Mouse (Mus musculus) adrenal gland, postnatal 14 days (tissue): Measurements from ENCODE around the gene Arl5c. TPM values are rescaled to one million over a fixed set of nuclear protein-coding genes. Genes with fewer than 3 reads are reported as not detected.

ENCODE experiments used
- DNase-seq: peaks from one replicate; pipeline ENCODE4 v3.0.0; 2021; ENCODE audit warnings: mixed read lengths
- total RNA-seq: library from RNA; stranded (reverse); gene quantifications from 2 replicates; pipeline ENCODE4 v1.2.3, GENCODE M21; 2021

Gene Arl5c
- total RNA-seq, 1 experiment from 2014 or later = 1.1 TPM

DNA sequence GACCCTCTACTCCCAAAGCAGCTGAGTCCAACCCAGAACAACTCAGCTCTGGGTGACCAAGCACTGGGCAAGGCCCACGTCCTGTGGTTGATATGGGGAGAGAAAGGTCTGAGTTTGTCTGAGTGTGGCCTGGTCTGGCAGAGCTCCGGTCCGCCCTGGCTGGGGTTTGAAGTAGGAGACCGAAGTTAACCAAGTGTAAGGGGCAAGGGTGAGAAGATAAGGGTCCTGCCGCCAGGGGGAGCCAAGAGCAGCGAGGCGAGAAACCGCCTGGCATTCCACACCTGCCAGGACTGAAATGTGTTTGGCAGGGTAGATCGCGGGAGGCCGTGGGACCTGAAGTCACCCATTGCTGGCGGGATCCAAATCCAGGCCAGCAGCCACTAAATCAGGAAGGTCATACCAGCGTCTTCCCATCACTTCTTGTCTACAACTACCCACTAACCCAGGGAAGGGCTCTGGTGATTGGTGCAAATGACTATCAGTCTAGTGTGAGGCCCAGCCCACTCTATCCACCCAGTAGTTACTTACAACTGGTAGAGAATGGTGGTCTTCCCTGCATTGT, 1.4 kb downstream of the Arl5c start:
- DNase-seq = peak; percentile 89

DNA sequence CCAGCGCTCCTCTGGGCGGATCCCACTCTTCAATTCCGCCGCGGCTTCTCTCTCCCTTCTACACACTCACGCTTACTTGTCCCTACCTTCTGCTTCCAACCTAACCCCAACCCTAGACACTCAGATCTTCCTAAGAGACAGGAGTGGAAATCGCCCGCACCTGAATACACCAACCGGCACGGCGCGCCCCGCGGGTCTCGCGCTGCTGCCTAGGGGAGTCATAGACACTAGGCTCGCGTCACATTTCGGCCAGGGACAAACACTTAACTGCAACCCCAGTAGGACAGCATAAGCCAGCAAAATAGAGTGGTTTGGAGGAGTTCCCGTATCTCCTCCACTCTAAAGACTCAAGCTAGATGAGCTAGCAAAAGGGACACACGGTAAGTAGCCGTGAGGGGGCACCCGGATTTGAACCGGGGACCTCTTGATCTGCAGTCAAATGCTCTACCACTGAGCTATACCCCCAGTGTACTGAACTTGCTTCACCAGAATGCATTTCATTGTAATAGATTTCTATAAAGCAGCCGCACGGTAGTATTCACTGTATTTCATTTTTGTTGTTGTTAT, 7.4 kb downstream of the Arl5c start:
- peak; percentile 90 for DNase-seq

DNA sequence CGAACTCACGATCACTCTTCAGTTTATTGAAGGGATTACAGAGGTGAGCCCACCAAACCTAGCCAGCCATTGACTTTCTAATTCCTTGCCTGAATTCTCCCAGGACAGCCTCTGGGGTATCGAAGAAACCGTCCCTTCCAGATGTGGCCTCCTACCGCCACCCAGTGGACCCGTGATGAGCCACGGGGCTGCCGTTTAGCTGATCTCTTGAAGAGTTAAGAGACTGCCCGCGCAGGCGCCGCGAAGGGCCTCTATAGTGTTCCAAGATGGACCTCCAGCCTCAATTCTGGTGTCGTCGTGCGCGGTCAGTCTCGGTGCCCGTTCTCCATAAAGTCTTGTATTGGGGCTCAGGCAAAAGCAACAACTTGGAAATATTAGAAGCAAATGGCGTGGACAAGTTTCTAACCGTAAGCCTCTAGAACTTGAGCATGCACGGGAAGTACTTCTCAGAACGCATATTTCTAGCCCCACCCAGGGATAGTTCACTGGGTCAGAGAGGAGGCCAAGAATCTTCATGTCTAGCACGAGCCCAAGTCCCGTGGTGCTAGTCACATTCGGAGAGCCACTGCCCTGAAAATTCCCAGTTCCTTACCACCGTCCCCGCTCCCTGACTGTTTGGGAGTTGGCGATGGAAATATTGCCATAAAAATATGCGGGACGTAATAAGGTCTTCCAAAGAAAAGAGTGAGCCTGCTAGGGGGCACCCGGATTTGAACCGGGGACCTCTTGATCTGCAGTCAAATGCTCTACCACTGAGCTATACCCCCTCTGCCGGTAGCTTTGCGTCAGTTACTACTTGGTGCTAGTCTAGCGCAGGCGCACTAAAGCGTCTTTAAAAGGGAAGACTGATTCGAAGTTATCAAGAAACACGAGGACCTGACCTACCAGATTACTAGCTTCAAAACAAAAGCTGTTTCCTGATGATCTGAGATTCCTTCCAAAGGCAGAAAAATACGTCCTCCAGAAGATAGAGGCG, 8.1 kb downstream of the Arl5c start:
- DNase-seq = peak; percentile 97

DNA sequence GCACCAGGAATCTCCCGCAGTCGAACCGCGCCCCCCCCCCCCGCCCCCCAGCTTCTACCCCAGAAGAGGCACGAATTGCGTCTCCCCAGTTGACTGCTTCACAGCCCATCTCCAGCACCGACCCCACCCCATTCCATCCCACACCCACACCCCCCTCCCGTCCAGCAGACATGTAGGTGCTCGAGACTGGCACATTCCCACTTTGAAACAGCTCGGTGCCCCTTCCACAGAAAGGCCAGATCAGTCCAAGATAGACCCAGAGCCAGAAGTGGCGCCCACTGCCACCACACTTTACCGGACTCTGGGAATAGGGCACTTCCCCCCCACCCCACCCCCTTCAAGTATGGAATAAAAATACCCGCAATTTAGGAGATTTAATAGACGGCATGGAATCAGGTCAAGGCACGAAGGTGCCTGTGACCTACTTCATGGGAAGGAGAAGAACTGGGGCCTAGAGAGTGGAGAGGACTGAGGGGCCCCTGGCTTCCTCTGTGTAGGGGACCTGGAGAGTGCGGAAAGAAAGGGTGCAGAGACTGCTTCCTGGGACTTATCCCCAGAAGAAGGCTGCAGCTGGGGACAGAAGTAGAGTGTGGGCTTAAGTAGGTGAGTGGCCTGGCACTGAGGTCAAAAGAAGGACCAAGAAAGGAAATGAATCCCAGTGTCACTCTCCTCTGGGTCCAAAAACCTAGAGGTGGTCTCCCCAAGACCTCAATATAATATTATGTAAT, 9.1 kb downstream of the Arl5c start:
- DNase-seq = no peak

DNA sequence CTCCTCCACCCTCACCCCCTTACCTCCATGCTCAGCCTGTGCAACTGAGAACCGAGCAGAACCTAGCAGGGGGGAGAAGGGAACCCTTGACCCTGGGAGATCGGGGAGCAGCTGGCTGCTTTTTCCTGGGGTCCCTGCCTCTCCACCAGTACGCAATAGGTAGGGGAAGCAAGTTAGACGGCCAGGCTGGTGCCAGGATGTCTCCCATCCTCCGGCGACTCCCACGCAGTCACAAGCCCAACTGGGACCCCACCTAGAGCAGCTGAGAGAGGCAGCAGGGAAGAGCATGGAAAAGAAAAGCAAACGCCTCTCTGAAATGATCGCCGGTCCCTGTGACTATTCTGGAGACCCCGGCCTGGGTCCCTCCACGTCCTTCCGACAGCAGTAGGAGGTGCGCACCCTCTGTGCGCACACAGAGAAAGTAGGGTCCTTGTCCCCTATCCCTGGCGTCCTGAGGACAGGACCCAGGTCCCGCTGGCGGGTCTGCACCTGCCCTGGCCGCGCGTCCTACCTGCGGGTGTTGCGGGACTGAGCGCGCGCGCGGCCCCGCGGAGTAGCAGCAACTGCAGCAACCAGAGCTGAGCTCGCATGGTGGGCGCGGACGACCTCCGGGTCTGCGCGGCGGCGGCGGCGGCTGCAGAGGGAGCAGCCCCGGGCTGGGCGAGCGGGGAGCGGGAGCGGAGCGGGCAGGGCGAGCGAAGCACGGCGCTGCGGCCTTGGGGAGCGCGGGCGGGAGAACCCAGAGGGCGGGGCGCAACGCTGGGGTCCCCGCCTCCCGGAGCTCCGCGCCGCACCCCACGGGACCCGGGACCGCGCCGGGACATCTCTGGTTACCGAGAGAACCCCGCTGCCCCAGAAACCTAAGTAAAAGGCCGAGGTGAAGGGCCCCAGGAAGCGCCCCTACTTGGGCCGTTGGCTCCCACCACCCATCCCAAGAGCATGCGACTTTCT, 10.0 kb downstream of the Arl5c start, which contains the start of gene Plxdc1:
Gene Plxdc1, minus strand, starts transcription at position 718 of the 951 bp plus-strand sequence.
- peak; percentile 76 for DNase-seq

DNA sequence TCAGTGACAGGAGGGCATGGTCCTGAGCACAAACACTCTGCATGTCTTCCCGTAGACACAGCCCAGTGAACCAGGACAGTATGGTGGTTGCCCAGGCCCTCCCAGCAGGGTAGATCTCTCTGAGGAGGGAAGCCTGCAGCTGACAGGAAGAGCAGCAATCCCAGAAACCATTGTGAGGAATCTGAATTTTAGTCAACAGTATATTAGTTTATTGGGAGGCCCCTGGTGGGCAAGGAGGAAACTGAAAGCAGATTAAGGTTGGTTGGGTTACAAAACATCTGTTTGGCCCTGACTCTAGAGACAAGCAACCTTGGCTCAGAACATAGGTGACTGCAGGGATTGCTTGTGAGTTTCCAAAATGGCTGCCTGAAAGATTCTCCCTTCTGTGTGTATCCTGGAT, 12.0 kb downstream of the Arl5c start:
- no peak for DNase-seq

DNA sequence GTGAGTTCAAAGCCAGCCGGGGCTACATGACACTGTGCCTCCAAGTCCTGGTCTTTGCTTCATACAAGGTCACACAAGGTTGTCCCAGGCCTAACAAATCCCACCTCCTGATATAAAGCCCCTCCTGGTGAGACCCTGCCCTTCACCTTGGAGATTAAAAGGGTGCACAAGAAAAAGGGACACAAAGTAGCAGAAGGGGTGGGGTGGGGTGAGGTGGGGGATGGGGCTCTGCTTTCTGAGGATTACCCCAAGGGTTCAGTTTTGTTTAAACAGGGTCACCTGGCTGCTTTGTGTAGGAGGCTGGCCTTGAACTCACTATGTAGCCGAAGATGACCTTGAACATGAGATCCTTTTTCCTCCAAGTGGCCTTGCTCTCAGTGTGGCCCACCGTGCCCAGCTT, 12.5 kb downstream of the Arl5c start:
- DNase-seq = no peak

DNA sequence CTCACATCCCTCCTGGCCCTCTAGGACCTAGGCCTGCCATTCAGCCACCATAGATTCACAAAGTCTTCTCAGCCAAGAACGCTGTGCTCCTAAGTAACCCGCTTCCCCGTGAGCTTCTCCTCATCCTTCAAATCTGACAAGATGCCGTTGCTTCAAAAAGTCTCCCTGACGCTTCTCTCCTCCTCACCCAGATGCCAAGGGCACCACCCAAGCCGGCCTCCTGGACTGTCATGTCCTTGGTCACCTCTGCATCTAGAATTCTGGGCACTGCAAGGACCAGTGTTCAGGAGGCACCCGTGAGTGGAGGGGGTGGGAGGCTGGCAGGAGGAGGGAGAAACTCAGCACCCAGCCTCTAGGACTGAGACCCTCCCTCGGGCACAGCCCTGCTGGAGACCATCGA, 13.3 kb downstream of the Arl5c start:
- DNase-seq = no peak

DNA sequence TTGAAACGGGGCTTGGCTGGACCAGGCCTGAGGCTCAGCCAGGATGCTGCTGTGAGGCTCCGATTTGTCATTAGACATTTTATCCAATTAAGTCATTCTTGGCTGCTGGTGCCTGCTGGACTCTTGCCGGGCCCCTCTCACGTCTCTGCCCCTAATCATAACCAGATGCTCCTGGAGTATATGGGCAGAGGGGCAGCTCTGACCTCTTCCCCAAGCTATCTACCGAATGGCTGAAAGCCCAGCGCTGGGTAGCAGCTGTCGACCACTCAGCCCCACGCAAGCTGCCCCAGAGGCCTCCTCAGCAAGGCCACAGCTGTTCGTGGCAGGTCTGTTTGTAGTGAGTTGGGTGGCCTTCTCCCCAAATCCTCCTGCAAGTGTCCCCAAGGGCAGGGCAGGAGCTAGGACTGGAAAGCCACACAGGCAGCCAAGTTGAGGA, 15.4 kb downstream of the Arl5c start:
- peak; percentile 54 for DNase-seq

DNA sequence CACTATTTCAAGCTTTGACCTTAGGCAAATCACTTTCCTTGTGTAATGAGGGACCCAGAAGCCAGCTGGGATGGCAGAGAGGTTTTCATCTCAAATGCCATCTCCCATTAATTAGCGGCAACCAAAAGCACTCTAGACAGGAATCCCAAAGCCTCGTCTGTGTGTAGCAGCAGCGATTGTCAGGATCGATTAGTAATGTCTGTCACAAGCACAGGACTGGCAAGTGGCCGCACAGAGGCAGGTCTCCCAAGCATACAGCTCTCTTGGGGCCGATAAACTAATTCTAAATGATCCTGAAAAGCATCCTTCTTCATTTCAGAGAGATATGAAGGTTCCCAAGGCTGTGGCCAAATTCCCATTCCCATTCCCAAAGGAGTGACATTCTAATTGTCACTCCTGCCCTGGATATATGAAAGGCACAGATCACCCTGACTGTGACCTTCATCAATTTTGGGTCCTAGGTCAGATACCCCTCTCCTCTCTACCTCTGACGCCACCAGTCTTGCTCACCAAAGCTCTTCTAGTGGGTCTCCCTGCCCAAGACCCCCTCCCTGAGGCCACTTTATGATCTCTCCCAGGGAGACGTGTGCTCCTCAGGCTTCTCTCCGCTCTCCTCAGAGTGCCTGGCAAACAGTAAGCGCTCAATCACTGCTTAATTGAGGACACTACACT, 16.0 kb downstream of the Arl5c start:
- DNase-seq = no peak

DNA sequence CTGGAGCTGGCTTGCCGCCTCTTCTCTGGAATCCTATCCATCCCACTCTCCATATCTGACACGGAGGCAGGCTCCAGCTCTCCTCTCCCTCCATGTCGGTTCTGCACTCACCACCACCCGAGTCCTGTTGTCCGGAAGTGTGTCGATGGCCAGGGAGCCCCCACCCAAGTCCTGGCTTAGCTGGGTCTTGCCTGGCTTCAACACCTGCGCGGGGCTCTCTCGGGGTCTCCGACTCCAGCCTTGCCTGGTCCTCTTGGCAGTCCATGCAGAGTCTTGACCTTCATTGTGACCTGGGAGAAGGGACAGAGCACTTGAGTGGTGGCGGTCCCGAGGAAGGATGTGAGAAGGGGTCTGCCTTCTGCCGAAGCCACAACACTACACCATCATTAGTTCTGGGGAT, 17.6 kb downstream of the Arl5c start:
- DNase-seq = no peak

DNA sequence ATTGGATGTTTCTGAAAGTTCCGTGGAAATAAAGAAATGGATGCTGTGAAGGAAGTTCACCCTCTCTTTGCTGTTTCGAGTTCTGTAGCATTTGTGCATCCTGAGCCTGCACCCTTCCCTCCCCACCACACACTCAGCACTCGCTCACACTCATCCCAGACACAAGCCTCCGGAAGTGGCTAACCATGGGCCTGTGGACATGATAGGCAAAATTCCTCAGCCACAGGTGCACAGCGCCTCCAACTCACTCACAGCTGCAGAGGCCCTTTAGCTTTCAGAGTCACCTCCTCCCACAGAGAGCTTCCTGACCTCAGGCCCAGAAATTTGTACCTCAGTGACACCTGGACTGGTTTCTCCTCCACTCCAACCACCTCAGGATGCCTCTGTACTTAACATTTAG, 18.2 kb downstream of the Arl5c start:
- DNase-seq = no peak

DNA sequence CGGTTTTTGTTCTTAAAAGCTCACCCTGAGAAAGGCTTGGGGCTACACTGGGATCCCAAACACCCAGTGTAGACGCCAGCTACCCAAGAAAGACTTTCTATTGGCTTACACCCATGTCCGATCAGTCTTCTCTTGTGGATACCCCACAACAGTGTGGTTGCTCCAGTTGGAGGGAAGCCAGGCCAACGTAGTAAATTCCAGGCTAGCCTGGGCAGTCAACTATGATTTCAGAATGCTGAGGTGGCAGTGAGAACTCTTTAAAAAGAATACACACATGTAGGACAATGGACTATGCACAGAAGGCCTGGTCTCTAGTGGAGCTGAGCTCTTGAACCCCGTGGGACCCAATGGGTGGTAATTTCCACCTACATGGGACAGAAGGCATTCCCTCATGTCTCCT, 21.2 kb downstream of the Arl5c start:
- no peak for DNase-seq

DNA sequence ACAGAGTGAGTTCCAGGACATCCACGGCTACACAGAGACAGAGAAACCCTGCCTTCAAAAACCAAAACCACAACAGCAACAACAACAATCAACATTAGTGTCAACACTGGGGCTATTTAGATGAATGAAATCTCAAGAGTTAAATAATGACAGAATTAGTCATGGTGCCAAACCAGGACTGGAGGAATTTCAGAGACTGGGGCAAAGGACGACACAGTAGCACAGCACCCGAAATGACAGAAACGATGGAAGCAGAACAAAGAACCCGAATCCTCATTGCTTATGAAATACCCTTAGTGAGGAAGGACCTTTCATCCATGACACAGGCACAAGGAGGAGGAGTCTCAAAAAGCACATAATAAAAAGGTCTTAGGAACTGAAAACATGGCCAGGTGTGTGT, 21.8 kb downstream of the Arl5c start:
- no peak for DNase-seq

DNA sequence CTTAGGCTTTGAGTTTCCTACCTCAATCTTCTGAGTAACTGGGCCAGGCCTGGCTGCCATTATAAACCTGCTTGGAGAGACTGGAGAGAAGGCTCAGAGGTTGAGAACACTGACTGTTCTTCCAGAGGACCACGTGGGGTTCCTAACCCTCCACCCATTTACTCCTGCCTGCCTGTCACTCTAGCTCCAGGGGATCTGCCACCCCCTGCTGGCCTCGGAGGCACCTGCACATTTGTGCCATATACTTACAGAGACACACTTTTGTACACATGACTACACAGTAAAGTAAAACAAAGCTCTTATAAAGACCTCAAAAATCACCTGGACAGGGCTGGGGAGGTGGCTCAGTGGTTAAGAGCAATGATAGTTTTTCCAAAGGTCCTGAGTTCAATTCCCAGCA, 23.5 kb downstream of the Arl5c start:
- DNase-seq = no peak

DNA sequence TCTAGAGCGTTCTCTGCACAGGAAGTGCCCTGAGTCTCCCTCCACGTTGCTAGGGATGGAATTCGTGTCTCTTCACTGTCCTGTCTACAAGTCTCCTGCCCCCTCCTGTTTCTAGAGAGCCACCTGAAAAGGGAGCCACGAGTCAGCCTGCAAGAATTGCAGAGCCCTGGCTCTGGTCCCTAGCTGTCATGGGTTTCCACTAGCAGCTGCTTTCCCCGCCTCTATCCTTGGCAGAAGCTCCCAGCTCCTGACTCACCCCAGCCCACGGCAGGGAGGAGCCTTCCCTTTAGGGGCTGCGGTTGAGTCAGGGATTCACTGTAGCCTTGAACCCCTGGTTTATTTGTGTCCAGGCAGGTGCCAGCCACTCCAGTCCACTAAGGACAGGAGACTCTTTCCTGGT, 24.7 kb downstream of the Arl5c start:
- DNase-seq = peak; percentile 91

DNA sequence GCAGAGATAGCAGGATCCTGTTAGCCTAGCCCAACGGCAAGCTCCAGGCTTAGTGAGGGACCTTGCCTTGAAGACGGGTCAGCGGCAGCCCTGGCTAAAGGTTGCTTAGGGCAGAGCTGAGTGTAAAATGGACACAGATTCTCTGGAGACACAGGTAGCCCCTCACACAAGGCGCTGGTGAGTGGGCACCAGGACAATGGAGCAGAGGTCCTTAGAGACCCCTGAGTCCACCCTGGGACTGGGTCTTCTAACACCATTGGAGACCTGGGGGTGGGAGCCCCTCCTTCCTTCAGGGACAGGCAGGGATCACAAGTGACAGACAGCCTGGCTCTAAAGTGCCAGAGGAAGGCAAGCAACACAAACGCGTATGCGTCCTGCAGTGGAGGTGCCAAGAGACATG, 25.2 kb downstream of the Arl5c start:
- no peak for DNase-seq

DNA sequence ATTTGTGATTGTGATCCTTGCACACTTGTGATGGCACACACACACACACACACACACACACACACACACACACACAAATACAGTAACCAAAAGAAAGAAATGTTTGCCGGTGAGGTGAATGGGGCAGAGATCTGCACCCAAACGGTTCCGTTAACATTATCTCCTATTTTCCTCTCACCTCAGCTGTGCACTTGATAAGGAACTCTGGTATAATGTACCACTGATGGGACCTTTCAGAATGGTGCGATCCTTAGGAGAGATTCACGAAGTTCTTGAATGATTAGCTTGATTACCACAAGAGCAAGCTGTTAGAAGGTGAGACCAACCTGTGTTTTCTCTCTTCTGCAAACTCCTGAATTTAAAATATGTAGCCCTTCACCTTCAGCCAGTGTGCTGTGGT, 27.6 kb downstream of the Arl5c start:
- no peak for DNase-seq

DNA sequence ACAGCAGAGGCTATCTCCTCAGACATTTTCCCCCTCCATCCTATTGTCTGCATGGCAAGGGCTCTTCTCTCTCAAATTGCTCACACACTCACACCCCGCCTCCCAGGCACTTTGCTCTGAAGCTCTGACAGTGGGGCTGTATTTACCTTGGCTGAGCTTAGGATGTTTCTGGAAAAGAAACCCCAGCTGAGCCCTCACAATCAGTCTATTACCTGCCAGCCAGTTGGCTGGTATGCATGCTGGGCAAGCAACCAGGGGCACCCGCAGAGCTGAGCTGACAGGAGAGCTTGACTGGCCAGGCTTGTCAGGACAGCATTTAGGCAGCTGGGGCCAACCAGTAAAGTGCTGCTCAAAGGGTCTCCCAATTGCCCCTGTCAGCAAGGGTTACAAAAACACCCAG, 28.9 kb downstream of the Arl5c start:
- DNase-seq = no peak

DNA sequence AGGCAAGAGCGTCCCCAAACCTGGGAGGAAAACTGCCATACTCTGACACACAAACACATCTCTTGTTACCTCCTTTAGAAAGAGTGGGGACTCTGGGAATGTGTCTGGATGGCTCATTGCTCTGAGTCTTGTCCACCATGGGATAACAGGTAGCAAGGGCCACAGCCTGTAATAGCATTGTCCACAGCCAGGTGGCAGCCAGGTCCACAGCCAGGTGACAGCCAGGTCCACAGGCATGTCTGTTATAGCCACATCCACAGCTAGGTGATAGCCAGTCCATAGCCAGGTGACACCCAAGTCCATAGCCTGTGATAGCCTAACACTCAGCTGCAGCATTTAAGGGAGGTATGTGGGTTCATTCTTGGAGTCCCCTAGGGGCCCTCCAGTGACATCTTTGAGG, 35.1 kb downstream of the Arl5c start:
- no peak for DNase-seq

DNA sequence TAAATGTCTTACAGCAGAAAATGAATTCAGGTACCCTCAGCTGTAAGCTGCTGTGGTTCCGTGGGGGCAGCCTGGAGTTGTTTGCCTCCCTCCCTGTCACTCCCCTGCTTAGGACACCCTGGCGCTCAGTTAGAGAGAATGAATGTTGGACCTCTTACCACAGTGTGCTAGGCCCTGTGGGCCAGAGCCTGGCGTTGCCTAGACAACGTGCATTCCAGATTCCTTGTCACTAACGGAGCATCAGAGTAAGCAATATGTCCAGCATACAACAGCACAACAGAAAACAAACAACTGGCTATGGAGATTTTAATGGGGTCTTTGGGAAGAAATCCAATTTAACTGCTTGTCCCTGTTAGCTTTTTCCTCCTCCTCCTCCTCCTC, 36.7 kb downstream of the Arl5c start:
- DNase-seq = no peak
